Mouse (Mus musculus) cerebellum, postnatal 4 days (tissue): ENCODE measurements around the gene Farsb.
A peak's percentile ranks its signal among the peaks of the same experiment; 100 is the strongest.

Experiments
- DNase-seq, 2 experiments: peaks; one replicate each; pipeline ENCODE4 v3.0.0; 2022; ENCODE audit warnings: low spot score in 2 of 2, mixed read lengths in 1 of 2

The Farsb gene

DNA sequence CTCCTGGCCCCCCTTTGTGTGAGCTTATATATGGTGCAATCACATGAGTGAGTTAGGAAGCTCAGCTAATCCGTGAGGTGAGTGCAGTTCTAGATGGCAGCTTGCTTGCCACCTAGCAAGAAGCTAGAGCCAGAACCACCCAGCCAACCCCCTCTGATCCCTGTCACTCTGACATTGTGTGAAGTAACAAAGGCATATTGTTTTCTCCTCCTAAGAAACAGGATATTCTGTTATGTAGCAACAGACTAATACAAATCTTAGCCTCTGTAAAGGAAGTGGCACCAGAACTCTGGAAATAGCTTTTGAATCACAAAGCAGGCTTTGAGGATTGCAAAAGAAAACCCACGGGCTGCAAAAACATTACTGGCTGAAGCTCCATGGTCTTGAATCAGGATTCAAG lies 4.3 kb downstream of the Farsb start:
- DNase-seq, result no peak

DNA sequence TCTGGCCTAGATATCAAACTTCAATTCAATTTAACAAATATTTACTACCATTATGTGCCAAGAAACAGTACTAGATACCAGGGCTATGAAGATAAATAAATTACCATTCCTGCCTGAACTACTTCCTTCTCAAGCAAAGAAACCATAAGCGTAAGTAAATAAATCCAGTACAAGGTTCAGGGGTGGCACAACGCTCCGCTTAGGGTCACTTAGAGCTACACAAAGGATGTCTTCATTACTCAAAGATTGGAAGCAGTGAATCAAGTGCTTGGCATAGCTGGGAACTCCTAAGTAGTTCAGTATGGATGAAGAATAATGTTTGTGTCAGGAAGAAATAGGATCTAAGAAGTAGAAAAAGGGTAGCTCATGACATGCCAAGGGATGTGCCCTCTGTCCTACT lies 5.3 kb downstream of the Farsb start:
- no peak for DNase-seq

DNA sequence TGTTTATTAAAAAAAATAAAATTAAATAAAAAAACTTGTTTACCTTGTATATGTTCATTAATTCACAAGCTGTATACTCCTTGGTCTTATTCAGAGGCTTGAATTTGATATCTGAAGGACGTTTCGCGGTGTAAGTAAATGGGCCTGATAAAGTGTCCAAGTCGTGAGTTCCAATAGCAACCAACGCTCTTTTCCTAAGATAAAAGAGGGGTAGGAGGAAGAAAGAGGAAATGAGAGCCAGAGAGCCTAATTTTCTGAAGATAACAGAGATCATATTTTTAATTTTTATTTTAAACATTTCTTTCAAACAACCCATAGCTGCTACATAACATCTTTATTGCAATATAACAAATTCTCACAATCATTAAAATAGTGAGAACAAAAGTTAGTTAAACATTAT lies 16.3 kb downstream of the Farsb start:
- DNase-seq, result no peak

DNA sequence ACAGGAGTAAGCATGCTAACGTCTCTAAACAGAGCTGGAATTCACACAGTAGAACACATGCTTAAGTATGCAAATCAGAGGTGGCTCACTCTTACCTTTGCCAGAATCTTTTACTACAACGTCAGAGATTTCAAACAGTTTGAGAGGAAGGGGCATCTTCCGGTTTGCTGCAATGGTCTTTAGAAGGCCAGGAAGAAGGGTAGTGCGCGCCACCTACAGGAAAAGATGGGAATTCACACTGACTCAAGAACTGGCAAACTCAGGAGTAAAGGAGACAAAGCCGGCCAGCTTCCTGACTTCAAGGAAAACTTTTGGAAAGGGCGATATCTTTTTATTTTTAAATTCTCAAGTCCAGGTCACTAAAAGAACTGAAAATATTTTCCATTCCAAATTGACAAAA lies 34.0 kb downstream of the Farsb start:
- peak; percentile 35 to 61 for DNase-seq

DNA sequence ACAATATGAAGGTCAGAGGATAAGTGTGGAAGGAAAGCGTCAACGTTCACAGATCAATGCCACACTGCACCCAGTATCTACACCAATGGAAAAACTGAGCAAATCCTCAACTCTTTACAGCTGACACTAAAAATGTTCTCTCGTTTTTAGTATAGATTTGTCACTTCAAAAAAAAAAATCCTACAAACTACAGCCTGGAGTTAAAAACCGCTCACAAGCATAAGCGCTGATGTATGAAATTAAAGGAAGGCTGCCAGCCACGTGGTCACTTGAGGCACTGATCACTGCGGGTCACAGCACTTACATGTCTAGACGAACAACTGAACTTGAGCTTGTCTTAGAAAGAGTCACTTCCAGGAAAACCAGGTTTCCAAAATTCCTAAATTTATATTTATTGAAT lies 34.8 kb downstream of the Farsb start:
- no peak for DNase-seq

DNA sequence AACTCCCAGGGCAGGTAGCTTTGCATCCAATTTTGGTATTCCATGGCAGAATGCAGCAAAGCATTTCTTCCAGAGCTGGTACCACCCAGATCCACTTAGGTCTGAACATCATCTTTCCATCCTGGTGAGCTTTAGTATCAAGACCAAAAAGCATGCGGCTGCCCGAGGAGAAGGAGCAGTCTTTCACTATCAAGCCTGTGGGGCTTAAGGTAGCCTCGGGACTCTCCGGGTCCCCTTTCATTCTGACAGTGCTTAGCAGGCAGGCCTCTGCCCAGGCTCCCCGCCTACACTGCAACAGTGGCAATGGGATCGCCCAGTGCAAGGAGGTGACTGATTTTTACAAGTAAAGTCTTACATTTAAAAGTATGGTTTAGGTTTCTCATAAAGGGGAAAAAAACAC lies 36.2 kb downstream of the Farsb start:
- no peak for DNase-seq

DNA sequence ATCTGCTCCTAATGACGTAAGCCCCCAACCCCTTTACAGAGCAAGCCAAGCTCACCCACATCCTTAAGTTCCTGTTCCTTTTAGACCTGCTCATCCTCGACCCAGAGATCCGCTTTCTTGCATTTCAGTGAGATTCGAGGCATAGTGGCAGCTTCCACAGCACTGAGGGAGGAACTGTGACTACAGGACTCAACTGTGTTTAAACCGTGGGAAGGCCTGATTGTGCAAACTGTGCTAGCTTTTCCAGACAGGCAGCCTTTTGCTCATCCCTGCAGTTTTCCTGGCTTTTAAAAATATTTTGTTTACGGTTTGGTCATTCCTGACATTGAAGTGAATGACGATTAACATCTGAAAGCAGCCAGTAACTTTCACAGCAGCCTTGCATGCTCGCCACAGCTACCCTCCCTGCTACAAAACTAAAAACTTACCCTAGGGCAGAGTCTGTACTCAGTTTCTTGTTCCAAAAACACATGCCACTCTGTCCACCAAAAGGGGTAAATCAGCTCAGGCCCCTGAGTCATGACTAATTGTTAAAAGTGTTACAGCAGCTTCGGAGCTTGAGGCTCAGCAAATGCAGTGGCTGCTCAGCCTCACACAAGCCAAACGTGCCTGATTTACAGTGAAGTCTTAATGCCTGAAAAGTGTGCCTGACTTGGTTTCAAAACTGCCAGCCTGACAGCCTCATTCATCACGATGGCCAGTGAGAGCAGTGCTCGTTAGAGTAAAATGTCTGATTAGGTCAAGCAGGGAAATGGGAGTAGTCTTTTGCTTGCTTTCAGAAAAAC lies 37.4 kb downstream of the Farsb start:
- no peak for DNase-seq

DNA sequence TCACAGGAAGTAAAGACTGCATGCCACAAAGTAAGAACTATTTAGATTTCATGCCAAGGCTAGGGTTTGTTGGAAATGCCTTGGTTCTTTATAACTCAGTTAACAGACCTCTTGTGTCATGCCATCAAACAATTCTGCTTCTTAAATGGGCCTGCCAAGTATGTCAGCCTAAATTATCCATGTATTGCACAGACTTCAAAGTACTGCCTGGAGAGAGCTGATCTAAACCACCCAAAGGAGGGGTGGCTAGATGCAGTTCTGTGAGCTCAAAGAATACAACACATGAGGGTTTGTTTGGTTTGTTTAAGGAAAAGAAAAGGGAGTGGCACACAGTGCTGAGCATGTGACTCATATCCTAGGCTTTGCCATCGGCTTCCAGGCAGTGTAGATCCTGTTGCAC lies 40.6 kb downstream of the Farsb start:
- DNase-seq, result no peak

DNA sequence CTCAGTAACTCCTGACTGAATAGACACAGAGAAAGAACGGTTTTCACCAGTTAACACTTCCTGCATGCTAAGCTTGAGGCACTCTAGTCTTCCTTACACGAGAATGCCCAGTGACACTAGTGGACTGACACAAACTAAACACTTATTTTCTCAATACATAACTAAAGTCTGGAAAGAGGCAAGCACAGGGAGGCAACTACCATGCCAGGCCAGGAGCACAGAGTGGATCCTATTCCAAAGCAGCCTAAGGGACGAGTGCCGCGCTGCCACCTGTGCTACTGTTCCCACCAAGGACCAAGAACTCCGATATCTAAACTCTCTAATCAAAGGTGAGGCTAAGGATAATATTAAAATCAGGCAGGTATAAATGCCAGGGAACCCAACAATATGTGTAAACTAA lies 42.0 kb downstream of the Farsb start:
- DNase-seq, result no peak

DNA sequence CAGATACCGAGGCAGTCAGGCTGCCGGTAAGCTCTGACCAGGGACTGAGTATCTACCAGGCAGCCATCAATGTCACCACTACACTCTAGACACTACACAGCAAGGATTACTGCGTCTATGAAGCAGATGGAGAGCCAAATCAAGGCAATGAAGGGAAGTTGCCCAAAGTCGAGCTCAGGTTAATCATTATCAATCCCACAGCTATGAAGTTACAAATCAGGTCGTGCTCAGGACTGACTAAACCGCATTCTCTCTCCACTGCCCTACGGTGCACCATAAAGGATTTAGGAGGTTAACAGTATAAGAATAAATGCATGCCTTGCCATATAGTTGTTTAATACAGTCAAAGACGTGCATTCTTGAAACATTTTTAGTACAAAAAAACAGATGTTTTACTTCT lies 42.5 kb downstream of the Farsb start:
- DNase-seq, result no peak

DNA sequence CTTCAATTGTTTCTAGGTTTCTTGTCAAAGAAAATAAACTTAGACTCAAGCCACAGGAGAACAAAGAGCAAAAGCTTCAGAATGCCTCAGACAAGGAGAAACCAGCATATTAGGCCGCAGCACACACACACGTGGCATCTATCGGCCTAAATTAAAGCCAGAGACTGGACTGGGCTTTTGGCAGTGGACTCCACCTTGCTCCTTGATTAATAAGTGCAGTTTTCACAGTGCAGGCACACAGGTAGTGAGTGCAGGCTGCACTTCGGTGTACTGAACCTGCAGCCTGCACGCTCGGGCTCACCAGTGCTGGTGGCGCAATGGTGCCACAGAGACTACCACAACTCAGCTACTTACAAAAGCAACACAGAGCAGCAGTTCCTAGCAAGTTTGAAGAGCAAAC lies 45.6 kb downstream of the Farsb start:
- no peak for DNase-seq

DNA sequence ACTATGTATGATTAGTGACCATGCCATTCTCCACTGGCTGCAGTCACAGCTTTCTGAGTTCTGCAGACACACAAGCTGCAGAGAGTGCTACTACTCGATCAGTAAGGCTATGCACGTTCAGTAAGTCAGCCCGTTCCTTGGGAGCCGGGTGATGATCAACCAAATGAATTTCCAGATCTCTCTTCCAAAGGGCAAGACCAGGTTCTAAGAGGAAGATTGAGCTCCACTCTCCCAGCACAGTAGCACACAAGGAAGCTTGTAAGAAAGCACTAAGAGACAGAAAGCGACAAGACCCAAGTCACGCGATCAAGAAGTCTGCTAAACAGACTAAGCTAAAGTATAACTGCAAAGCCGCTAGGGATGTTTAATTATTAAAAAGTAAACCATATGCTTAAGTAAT lies 48.0 kb downstream of the Farsb start:
- no peak for DNase-seq

DNA sequence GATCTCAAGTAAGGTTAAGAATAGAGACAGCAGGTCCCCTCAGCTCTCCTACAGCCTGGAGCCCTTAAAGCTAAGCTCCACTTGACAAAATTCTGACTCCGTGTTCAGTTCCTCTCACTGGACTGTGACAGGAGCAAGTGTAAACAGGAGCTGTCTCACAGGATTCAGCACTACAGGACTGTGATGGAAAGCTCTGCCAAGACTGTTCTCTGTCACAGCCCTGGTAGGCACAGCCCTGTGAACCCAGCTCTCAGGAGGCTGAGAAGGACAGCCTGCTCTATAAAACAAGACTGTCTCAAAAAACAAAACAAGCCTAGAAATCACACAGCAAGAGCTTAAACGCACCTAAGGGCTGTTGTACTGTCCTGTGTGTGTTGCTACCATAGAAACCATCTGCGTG lies 51.5 kb downstream of the Farsb start:
- no peak for DNase-seq

DNA sequence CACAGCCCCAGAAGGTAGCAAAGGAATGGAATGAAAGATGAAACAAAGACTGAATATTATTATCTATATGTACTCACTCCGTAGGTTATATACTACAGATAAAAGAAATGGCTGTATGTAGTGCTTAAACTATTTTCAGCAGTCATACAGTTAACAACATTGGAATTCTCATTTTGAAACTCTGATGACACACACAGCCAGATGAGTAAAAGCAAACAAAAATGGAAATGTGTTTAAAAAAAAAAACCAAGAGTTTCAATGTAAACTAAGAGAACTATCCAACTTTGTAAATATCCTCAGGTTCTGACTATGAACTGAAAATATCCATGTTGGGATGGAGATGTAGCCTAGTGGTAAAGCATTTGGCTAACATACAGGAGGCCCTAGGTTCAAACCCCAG lies 52.3 kb downstream of the Farsb start:
- DNase-seq, result no peak

DNA sequence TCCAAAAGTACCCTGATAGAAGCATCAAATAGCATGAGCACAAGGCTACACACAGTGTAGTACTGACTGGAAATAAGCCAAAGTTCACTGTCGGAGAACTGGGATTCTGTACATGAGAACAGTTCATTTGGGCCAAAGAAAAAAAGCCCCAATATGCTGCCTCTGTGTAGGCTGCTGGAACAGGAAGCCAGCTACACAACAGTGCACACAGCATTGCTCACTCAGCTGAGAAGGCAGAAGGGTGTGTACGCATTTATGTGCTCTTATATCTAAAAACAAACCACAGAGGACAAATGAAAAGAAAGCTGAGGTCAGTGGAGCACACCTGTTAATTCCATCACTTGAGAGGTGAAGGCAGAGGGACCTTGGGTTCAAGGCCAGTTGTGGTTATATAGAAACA lies 52.7 kb downstream of the Farsb start:
- DNase-seq, result no peak

DNA sequence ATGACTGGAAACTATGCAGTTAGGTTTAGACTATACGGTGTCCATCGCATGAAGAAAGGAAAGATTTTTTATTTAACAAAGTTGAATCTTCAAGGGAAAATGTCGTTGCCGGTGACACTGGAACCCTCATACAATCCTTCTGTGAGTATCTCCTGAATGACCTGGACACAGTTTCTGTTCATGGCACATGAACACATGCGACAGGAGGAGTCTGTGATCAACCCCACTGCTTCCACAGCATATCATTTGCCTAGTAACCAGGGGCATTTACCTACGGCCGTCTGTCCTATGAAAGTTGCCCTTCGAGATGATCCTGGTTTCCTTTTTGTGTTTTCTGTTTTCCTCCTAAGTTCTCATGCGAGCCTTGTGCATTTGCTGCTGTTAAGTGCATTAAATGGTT lies 55.2 kb downstream of the Farsb start:
- DNase-seq, result no peak

DNA sequence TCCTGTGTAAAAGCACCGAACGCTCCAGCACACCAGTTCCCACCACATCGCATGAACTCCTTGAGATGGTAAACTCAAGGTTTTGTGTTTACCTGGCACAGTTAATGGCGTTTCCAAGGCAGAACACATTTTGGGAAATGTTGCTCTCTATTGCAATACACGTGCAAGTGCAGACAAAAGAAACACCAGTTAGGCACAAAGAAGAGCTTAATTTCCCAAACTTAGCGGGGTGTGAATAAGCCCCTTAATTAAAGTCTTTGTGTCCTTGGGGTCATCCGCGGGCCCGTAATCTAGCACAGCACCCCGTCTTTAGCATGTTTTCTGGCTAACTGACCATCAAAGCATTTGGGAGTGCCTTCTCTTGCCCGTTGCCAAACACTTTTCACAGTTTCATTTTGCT lies 59.8 kb downstream of the Farsb start:
- no peak for DNase-seq

DNA sequence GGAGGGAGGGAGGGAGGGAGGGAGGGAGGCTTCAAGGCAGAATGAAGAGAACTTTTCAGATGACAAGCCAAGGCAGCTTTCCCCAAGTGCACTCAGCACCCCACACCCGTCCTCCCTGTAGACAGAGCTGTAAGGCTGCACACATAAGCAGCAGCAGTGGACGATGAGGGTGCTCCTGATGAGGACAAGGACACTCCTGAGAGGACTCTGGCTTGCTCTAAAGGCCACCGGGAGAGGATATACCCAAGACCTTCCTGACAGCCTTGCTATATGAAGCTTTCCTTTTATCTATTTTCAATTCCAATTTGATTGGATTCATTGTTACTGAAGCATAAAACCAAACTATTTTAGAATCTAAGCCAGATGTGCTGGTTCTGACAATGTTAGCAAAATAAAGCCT lies 61.9 kb downstream of the Farsb start:
- no peak for DNase-seq

DNA sequence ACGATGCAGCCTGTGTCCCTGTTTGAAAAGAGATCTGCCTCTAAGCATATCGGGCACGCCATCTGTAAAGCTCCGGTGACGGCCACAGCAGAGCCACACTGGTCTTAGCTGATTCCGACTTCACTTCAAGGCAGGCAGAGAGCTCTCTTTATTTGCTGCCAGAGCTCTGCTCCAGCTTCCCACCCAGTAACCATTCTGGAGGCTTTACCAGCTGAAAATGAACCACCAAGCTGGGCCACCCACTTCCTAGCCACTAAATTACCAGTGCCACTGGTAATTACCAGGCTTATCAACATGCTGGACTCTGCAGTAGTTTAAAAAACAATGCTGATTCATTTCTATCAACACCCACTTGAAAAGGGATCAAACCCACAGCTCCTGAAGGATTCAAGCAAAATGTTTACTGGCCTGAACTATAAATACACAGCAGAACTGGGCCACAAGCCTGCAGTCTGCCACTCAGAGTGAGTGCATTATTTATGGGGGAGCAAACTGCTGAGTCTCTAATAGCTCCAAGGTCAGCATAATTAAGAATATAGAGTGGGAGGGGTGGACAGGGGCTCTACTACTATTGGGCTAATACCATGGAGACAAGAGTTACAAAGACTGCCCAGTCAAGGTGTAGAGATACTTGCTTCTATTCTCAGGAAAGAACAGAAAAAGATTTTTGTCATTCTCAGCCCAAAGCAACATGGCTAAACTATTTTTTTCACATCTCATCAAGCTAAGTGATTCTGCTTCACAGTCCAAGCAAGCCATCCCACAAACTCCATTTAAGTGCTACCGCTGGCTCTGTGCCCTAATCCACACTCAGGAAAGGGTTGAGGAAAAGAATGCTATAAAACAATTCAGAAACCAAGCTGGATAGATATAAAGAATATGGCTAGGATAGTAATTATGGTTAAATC lies 62.6 kb downstream of the Farsb start:
- DNase-seq, result no peak

DNA sequence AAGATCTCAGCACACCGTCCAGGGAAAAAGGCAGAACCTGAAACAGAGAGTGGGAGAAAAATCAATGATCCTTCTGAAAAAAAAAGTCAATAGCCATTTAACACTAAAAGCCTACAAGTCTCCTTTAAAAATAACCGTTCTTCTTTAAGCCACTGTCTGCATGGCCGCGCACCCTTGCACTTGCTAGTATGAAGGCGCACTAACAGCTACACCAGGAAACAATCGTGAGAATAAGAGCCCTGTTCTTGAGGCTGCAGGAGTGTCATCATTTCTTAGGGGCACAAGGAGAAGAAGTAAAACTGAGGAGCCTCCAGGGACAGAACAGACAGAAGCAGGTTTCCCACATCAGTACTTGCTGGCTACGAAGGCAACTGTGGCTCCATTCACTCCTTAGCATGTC lies 63.4 kb downstream of the Farsb start:
- no peak for DNase-seq

DNA sequence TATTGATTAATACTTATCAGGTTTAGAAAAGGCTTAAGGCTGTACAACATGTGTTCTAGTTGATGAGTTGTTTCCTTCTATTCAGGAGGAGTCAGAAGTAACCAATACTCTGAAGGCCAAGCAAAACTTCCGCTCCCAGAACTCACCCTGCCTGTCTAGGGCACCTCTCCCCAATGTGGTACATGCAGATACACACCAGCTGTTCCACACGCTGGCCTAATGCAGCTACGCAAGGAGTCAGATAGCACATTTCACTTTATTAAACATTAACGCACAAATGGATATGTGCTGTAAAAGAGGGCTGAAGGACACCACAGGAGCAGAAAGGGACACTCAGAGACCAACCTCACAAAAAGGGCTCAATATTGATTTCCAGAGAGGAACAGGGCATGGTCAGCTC lies 63.8 kb downstream of the Farsb start:
- no peak for DNase-seq

DNA sequence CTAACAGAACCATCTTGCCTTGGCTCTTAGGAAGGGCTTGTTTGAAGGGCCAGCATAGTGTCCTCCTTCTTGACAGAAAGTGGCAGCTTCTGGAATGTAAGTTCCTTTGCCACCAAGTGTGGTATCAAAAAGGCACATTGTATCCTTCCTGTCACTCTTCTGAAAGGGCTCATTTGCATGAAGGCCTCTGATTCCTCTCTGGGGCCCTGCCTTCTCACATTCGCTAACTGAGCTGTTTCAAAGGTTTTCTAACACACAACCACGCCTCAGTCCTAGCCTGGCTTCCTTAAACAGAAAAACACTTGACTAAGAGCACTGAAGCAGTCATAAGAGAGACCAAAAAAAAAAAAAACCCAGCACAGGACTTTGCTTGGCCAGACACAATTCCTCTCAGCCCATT lies 66.1 kb downstream of the Farsb start:
- DNase-seq, result no peak

DNA sequence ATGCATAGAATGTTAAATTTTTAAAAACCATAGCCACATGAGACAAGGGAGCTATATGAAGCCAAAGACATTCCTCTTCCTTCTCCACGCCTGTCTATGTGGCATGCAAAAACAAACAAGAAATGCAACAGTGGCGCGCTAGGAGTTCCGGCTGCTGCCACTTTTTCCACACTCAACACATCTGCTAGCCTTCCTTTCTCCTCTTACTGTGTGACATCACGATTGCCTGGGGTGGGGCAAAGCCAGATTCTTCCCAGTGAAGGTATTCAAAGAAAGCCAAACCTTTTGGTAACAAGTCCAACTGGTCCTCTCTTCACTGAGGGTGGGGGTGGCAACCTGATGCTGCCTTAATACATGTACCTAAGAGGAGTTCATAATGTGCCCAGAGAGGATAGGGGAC lies 66.9 kb downstream of the Farsb start:
- no peak for DNase-seq
